Mouse (Mus musculus) right cerebral cortex, adult 18-20 months (tissue): Measurements from ENCODE around the gene Baiap3.

Experiments
- DNase-seq: peaks from one replicate; pipeline ENCODE4 v3.0.0; 2022; ENCODE audit warnings: mixed read lengths

Baiap3 gene

DNA sequence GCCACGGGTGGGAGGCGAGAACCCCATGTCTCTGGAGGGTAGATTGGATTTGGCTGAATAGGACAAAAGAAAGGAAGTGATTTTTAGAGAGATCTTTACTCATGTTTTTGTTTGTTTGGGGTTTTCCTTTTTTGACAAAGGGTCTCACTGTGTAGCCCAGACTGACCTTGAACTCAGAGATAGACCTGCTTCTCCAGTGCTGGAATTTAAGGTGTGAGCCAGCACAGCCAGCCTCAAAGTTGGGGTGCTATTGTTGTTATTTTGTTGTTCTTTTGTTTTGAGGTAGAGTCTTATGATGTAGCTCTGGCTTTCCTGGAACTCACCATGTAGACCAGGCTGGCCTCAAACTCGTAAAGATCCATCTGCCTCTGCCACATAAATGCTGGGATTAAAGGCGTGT lies 53.8 kb downstream of the Baiap3 start:
- DNase-seq: no peak
